Mouse (Mus musculus): ENCODE data around the gene Stx8. TPM values are rescaled to one million over a fixed set of nuclear protein-coding genes. Genes with fewer than 3 reads are reported as not detected.

Gene Stx8
- total RNA-seq, 2 experiments from 2014 or later, result 24.1 to 25.1 TPM

DNA sequence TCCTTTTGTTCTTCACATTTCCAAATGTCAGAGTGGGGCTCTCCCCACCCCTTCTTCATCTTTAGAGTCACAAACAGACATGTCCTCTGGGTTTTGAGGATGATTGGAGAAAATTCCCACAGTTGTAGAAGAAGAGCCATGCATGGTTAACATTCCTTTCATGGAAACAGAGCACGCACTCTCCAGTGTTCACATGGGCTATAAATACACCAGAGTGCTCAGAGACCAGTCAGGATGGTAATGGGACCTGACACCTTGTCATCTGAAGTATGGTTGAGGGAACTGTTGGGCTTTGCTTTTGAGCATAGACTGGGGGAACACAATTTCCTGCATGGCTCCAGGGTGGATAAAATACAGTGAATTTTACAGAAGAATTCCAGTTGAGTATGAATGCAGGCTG, 6.6 kb downstream of the Stx8 start:
- no peak for DNase-seq
- intact Hi-C loops (cut with DNase I), result no loop called here

- intact Hi-C loops (cut with DNase I), result no loop called here
- DNase-seq, result no peak
Observed at GRCm38 (mm10) chr11:67973225-67973624, 7.2 kb downstream of the Stx8 start.

DNA sequence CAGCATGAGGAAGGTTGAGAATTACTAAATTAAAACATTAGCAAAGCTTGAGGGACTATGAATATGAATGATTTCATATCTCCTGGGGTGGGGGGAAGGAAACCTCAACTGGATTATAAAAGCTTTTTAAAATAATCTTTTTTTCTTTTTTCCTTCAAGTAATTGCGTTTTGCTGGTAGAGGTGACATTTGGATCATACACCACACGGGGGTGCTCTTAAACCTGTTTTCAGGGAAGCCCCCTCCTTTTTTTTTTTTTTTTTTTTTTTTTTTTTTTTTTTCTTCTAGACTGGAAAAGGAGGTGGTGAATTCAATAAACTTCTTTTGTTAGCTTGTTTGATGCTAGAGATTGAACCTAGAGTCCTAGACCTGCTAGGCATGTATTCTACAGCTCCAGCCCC, 9.3 kb downstream of the Stx8 start:
- no peak for DNase-seq

DNA sequence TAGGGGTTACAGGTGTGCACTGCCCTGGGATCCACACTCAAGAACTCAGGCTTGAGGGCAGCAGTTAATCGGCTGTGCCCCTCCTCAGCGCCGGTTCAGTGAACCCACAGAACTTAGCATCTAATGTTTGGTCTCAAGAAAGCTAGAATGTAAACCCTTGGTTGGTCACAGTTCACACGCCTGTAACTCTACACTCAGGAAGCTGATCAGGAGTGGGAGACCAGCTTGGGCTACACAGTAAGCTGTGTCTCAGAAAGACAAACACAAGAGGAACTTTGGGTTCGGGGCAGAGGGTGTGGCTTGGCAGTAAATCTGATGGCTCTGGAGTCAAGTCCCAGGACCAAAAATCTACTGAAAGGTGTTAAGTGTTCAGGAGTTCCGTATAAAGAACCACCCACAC, 17.6 kb downstream of the Stx8 start:
- intact Hi-C loops (cut with DNase I), result no loop called here
- DNase-seq, result no peak

More for the DNA sequence above, 9.3 kb downstream of the Stx8 start:
- intact Hi-C loops (cut with DNase I), result no loop called here

- no peak for DNase-seq
- intact Hi-C loops (cut with DNase I), result no loop called here
Observed at GRCm38 (mm10) chr11:67991240-67991639, 25.2 kb downstream of the Stx8 start.

DNA sequence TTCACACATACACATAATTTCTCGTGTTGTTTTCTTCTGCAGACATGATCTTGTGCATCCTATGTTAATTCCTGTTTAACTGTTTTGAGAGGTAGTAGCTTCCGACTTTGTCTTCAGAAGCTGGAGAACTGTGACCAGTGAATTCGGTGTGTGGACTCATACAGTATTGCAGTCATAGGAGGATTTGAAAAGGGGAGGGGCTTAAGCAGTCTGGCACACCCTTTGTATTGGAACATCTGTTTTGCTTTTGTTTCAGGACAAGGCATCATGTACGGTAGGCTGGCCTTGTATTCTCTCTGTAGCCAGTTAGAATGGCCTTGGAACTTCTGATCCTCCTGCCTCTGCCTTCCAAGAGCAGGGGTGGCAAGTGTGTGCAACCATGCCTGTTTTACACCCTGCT, 30.0 kb downstream of the Stx8 start:
- intact Hi-C loops (cut with DNase I), result no loop called here
- no peak for DNase-seq

- intact Hi-C loops (cut with DNase I), result no loop called here
- no peak for DNase-seq
Observed at GRCm38 (mm10) chr11:67998905-67999304, 32.9 kb downstream of the Stx8 start.

DNA sequence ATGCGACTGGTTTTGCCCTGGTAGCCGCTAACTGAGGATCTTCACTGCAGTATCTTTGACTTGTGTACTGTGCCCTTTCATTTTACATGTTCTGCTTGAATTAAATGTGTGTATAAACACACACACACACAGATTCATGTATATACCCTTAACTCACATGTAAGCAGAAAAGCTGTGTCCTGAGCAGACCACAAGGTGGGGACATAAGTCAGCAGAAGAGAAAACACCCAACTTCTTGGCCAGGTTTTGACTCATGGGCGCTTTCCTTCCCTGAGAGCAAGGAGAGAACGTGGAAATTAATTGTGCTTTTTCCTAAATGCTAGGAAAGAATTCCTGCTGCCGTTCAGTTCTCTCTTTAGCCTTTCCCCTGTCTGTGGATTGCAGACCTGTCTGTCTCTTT, 33.6 kb downstream of the Stx8 start:
- no peak for DNase-seq
- intact Hi-C loops (cut with DNase I), result loop anchor here (5.0 to 10.0 kb wide), 3 partner anchors 115 to 213 kb away; no protein-coding TSS in a partner anchor

DNA sequence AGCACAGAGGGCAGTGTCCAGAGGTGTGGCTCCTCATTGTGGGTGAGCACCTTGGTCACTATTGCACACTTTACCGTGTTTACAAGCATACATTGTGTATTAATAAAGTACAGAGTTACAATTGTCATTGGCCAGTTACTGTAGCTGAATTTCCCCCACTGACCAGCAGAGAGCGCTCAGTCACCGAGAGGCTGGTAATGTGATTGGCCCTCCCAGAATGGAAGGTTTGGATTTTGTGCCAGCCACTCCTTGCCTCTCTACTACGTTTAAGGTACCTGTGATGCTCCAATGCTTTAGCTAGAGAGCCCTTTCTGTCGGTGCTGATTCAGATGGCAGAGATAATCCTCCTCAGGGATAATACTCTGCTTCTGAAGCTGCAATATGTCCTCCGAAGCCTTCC, 38.2 kb downstream of the Stx8 start:
- intact Hi-C loops (cut with DNase I), result loop anchor here (1.0 to 10.0 kb wide), 4 partner anchors 111 to 404 kb away; no protein-coding TSS in a partner anchor
- peak; percentile 75 to 80 for DNase-seq

GRCm38 (mm10) chr11:68006216-68006789, 40.3 kb downstream of the Stx8 start:
- intact Hi-C loops (cut with DNase I), result loop anchor here (10.0 kb wide), 1 partner anchor 108 kb away; no protein-coding TSS in a partner anchor
- no peak for DNase-seq

DNA sequence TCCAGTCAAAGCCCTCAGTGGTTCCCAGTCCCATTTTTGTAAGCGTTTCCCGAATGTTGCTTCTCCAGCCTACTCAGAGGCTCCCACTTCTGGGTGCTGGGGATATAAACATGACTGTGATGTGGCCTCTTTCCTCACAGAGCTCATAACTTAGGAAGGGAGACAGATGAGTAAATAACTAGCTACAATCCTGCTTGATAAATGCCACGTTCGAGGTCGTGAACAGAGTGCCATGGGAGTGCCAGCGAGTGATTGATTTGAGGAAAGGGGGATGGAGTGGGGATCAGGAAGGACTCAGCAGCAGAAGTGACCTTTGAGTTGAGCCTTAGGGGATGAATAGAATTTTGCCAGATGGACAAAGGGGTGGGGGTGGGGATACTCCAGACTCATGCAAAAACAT, 41.7 kb downstream of the Stx8 start:
- intact Hi-C loops (cut with DNase I), result loop anchor here (10.0 kb wide), 1 partner anchor 107 kb away; no protein-coding TSS in a partner anchor

DNA sequence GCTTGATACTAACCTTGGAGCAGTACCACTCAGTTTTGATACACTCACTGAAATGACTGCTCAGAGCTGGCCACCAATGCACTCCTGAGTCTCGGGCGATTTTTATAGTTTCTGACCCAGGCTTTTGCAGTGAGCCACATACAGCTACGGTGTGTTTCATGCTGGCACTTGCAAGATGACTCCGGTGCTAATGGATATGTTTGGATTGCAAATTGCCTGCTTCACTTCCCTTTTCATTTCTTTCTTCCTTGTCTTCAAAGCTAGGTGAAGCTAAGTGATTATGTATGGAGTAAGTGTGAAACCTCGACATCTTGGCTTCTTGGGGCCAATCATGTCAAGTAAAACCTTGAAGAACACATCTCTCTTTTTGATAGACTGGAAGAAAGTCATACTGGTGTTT, 43.4 kb downstream of the Stx8 start:
- no peak for DNase-seq
- intact Hi-C loops (cut with DNase I), result loop anchor here (10.0 kb wide), 1 partner anchor 105 kb away; no protein-coding TSS in a partner anchor

More for the DNA sequence above, 41.7 kb downstream of the Stx8 start:
- DNase-seq, result no peak

DNA sequence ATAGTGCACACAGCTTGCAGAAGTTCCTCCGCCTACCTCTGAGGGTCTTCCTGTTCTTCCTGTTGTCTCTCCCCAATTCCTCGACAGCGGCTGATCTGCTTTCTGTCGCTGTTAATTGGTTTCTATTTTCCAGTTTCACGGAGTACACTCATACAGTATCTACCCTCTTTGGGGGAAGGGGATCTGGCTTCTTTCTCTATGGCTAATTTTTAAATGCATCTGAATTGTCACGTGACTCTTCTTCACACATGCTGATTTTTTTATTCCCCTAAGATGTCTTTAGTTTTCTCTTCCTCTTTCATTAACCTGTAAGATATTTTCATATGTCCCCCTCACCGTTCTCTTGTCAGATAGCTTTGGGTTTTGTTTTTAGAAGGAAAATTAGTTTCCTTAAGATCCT, 46.2 kb downstream of the Stx8 start:
- intact Hi-C loops (cut with DNase I), result no loop called here
- no peak for DNase-seq

DNA sequence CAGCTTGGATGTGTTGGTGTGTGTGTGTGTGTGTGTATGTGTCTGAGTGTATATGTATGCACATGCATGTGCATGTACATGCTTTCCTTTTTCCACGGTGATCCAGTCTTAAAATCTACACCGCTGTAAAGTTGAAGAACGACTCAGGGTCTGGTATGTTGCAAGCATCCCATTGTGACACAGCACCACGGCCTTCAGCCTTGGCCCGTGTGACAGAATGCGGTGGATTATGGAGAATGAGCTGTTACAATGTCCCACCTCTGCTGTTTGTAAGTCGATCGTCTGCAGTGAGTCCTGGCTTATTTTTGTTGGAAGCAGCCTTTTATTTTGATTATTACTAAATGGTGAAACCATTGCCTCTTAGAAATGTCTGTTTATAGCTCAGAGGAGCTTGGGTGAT, 52.2 kb downstream of the Stx8 start:
- intact Hi-C loops (cut with DNase I), result no loop called here

GRCm38 (mm10) chr11:68019156-68019555, 53.2 kb downstream of the Stx8 start:
- intact Hi-C loops (cut with DNase I), result no loop called here
- DNase-seq, result no peak

More for the DNA sequence above, 52.2 kb downstream of the Stx8 start:
- no peak for DNase-seq

DNA sequence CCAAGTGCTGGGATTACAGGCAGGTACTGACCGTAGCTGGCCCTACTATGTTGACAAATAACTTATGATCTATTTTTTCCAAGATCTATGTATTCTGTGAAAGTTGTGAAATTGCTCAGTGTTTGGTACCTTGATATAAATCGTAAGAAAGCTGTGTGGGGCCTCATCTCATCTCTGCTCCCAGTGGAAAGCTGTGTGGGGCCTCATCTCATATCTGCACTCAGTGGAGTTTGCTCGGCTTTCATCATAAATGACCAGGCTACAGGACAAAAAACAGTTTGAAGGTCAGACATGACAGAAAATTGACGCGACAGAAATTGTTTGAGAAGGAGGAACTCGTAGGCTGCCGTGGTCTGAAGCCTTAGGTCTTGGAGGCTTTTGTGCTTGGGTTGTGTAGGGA, 56.0 kb downstream of the Stx8 start:
- intact Hi-C loops (cut with DNase I), result no loop called here
- no peak for DNase-seq

GRCm38 (mm10) chr11:68022895-68023294, 56.9 kb downstream of the Stx8 start:
- peak in 1 of 2 experiments; percentile 30 for DNase-seq
- intact Hi-C loops (cut with DNase I), result no loop called here

GRCm38 (mm10) chr11:68023811-68024369, 57.9 kb downstream of the Stx8 start:
- DNase-seq, result no peak
- intact Hi-C loops (cut with DNase I), result no loop called here

DNA sequence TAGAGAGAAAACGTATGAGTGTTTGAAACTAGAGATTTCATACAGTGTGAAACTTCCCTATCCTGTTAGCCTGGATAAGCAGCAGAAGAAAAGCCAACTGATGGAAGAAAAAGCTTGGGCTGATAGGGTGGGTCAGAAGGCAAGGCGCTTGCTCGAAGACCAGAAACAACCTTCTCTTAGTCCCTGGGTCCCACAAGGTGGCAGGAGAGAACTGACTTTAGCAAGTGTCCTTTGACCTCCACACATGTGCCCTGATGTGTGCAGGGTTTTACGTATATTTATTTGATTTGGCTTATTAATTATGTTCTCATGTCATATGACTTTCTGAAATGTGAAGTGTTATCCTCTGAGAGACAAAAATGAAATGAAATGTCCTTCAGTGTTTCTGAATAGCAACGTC, 60.6 kb downstream of the Stx8 start:
- intact Hi-C loops (cut with DNase I), result no loop called here

DNA sequence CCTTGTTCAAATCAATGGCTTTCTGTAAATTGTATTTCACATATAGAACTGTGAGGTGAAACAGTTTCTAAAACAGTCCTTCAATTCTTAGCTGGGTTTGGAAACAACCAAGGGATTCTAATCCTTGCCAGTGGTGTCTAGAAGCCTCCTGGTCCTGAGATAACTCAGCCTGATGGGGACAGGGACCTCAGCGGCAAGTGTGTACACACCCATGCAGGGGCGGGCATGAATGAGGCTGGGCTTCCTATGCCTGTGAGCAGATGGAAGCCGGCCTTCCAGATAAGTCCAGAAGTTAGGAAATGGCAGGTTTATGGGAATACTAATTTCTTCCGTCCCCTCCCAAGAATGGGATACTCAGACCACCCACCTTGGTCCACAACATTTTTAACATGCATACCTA, 63.1 kb downstream of the Stx8 start:
- DNase-seq, result no peak
- intact Hi-C loops (cut with DNase I), result no loop called here

More for the DNA sequence above, 60.6 kb downstream of the Stx8 start:
- DNase-seq, result no peak

- intact Hi-C loops (cut with DNase I), result no loop called here
- no peak for DNase-seq
Observed at GRCm38 (mm10) chr11:68029871-68030270, 63.9 kb downstream of the Stx8 start.

- intact Hi-C loops (cut with DNase I), result no loop called here
- peak; percentile 60 to 64 for DNase-seq
Observed at GRCm38 (mm10) chr11:68030771-68031170, 64.8 kb downstream of the Stx8 start.

Measured in heart, postnatal 36 days (tissue).